Mouse (Mus musculus) brain, embryonic 14.5 days (tissue): Measurements from ENCODE around the gene Tcaim. TPM values are rescaled to one million over a fixed set of nuclear protein-coding genes. Genes with fewer than 3 reads are reported as not detected.
"Not testable (repeated sequence)": the region's sequence is repeated elsewhere in the genome, so short reads cannot be mapped to it uniquely, and the experiment has no call there.

Experiments
- DNase-seq: peaks from one replicate; pipeline ENCODE4 v3.0.0-alpha.2; 2011; ENCODE audit warnings: low read depth
- CTCF ChIP-seq: fragments of 200-500 bp; IDR thresholded peaks from 2 replicates; pipeline ENCODE4 v1.5.1; 2012; ENCODE audit warnings: inconsistent platforms, mild to moderate bottlenecking, moderate library complexity, borderline replicate concordance; ENCODE audit not compliant: insufficient read depth, insufficient read length; ENCODE audit errors: extremely low read depth
- POLR2A ChIP-seq: fragments of 200-500 bp; IDR thresholded peaks from 2 replicates; pipeline ENCODE4 v1.6.1; 2012; ENCODE audit warnings: mild to moderate bottlenecking, inconsistent platforms, borderline replicate concordance; ENCODE audit not compliant: poor library complexity, insufficient read depth, insufficient read length, severe bottlenecking; ENCODE audit errors: extremely low read depth
- polyA plus RNA-seq: library from polyadenylated mRNA; depleted of rRNA; stranded (reverse); fragments of >200 nt; gene quantifications from 2 replicates; pipeline ENCODE4 v1.2.3, GENCODE M21; 2012

Tcaim gene
- polyA plus RNA-seq, 1 experiment, result 6.1 TPM

GRCm38 (mm10) chr9:122829826-122830380, 24.6 kb downstream of the Tcaim start:
- no peak for TF ChIP-seq POLR2A
- TF ChIP-seq CTCF, result no peak
- no peak for DNase-seq

GRCm38 (mm10) chr9:122836126-122836525, 30.8 kb downstream of the Tcaim start:
- DNase-seq, result no peak
- no peak for TF ChIP-seq POLR2A
- TF ChIP-seq CTCF, result no peak

GRCm38 (mm10) chr9:122836790-122837189, 31.5 kb downstream of the Tcaim start:
- DNase-seq, result peak; percentile 95
- TF ChIP-seq POLR2A, result no peak
- no peak for TF ChIP-seq CTCF

GRCm38 (mm10) chr9:122837216-122837615, 31.9 kb downstream of the Tcaim start:
- DNase-seq, result no peak
- TF ChIP-seq POLR2A (no peak), CTCF (no peak)

- DNase-seq, result peak; percentile 55
- TF ChIP-seq CTCF (peak; percentile 40; the same call in 1 of the 2 replicates), POLR2A (no peak)
These were observed 32.3 kb downstream of the Tcaim start for GRCm38 (mm10) chr9:122837680-122838079.

GRCm38 (mm10) chr9:122843760-122844159, 38.4 kb downstream of the Tcaim start, which contains the start of gene Gm35549:
TSS of gene Gm35549 (minus strand) at chr9:122844035.
- no peak for TF ChIP-seq POLR2A
- TF ChIP-seq CTCF, result no peak

GRCm38 (mm10) chr9:122845621-122846020, 40.3 kb downstream of the Tcaim start:
- no peak for TF ChIP-seq CTCF
- no peak for TF ChIP-seq POLR2A
- DNase-seq, result no peak

More at GRCm38 (mm10) chr9:122843760-122844159, 38.4 kb downstream of the Tcaim start, which contains the start of gene Gm35549:
- no peak for DNase-seq

GRCm38 (mm10) chr9:122846156-122846555, 40.8 kb downstream of the Tcaim start:
- TF ChIP-seq CTCF (no peak), POLR2A (no peak)
- DNase-seq, result peak; percentile 80

GRCm38 (mm10) chr9:122847811-122848311, 42.5 kb downstream of the Tcaim start:
- not testable (repeated sequence) for DNase-seq

- no peak for DNase-seq
- TF ChIP-seq POLR2A (no peak), CTCF (no peak)
These were observed 49.2 kb downstream of the Tcaim start for GRCm38 (mm10) chr9:122854526-122854925.

GRCm38 (mm10) chr9:122855141-122855540, 49.8 kb downstream of the Tcaim start:
- DNase-seq, result not testable (repeated sequence)

- no peak for DNase-seq
- no peak for TF ChIP-seq POLR2A
- TF ChIP-seq CTCF, result no peak
These were observed 50.3 kb downstream of the Tcaim start for GRCm38 (mm10) chr9:122855617-122856016.
